Mouse (Mus musculus) hindbrain, postnatal 0 days (tissue): Measurements from ENCODE around the gene H2al1m. TPM values are rescaled to one million over a fixed set of nuclear protein-coding genes. Genes with fewer than 3 reads are reported as not detected.
"Not testable (repeated sequence)": the region's sequence is repeated elsewhere in the genome, so short reads cannot be mapped to it uniquely, and the experiment has no call there.

ENCODE experiments used
- ATAC-seq: fragments of 200-750 bp; cut with Nextera tagmentation; 2 replicates; pipeline ENCODE4 v1.8.0; 2017; ENCODE audit warnings: mild to moderate bottlenecking, moderate TSS enrichment, moderate library complexity
- DNase-seq: peaks from one replicate; pipeline ENCODE4 v3.0.0-alpha.2; 2015; ENCODE audit warnings: low spot score
- H3K27ac ChIP-seq: fragments of 300-500 bp; sonication (generic); 2 replicates; pipeline ENCODE4 v1.5.1; 2014; ENCODE audit warnings: mild to moderate bottlenecking
- H3K27me3 ChIP-seq: fragments of 300-500 bp; sonication (generic); 2 replicates; pipeline ENCODE4 v1.6.1; 2014; ENCODE audit warnings: low read length, mixed read lengths; ENCODE audit not compliant: insufficient read depth
- H3K36me3 ChIP-seq: fragments of 300-500 bp; sonication (generic); 2 replicates; pipeline ENCODE4 v1.6.1; 2014; ENCODE audit warnings: low read length, mixed read lengths; ENCODE audit not compliant: insufficient read depth
- H3K4me1 ChIP-seq: fragments of 300-500 bp; sonication (generic); 2 replicates; pipeline ENCODE4 v1.6.1; 2014; ENCODE audit warnings: antibody characterized with exemption, low read length, mixed read lengths; ENCODE audit not compliant: insufficient read depth
- H3K4me2 ChIP-seq: fragments of 300-500 bp; sonication (generic); 2 replicates; pipeline ENCODE4 v1.6.1; 2014; ENCODE audit warnings: low read depth, mild to moderate bottlenecking, low read length, moderate library complexity, mixed read lengths
- H3K4me3 ChIP-seq: fragments of 300-500 bp; sonication (generic); 2 replicates; pipeline ENCODE4 v1.5.1; 2014; ENCODE audit warnings: low read length
- H3K9ac ChIP-seq: fragments of 300-500 bp; sonication (generic); replicated peaks from 2 replicates; pipeline ENCODE4 v1.6.1; 2014; ENCODE audit warnings: mild to moderate bottlenecking, low read length, moderate library complexity, mixed read lengths
- H3K9me3 ChIP-seq: fragments of 300-500 bp; sonication (generic); 2 replicates; pipeline ENCODE4 v1.6.1; 2016; ENCODE audit warnings: low read length, mixed read lengths
- CTCF ChIP-seq: IDR thresholded peaks from 2 replicates; pipeline ENCODE4 v1.5.1; 2016; ENCODE audit warnings: antibody characterized with exemption, control low read depth, low read depth
- WGBS: fragments of 180-500 bp; shearing (Covaris S2); extraction: QIAGEN DNeasy Blood & Tissue Kit; methylation state at CpG from one replicate; pipeline ENCODE4 v1.1.7; 2014; 5-methylcytosine and 5-hydroxymethylcytosine counted together
- polyA plus RNA-seq: library from polyadenylated mRNA; unstranded; fragments of >200 nt; fragmentation: Nextera tagmentation; extraction: Ambion mirVana; gene quantifications from 2 replicates; pipeline ENCODE4 v1.2.1, GENCODE M21; 2015
- total RNA-seq: library from RNA; depleted of rRNA; stranded (reverse); fragments of >200 nt; gene quantifications from 2 replicates; pipeline ENCODE4 v1.2.3, GENCODE M21; 2014; rRNA removed

The H2al1m gene
- total RNA-seq (not detected in 2 replicates), polyA plus RNA-seq (not detected in 2 replicates)

DNA sequence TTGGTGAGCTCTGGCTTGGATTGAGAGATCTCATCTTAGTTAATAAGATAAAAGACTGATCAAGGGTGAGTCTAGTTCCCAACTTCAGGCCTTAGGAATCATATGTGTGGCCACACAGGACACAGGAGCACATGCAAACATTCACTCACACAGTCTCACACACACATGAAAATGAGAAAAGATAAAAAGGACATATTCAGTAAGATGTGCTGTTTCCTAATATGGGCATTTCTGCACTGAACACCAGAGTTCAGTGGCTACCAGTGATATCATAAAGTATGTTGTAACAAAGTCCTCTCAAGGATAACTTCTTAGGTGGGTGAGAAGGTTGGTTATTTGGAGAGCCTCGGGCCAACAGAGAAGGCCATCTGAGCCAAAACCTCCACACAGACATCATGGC lies at the start of gene H2al1m:
Gene H2al1m (plus strand): TSS at position 301 of the 400 bp plus-strand sequence.
- H3K9ac ChIP-seq, ATAC-seq, H3K4me3 ChIP-seq, H3K27ac ChIP-seq, H3K36me3 ChIP-seq, H3K4me1 ChIP-seq, DNase-seq, H3K4me2 ChIP-seq, H3K27me3 ChIP-seq, H3K9me3 ChIP-seq: not testable (repeated sequence)
- WGBS: no CpG with 5 or more reads among the region's 1 CpGs

DNA sequence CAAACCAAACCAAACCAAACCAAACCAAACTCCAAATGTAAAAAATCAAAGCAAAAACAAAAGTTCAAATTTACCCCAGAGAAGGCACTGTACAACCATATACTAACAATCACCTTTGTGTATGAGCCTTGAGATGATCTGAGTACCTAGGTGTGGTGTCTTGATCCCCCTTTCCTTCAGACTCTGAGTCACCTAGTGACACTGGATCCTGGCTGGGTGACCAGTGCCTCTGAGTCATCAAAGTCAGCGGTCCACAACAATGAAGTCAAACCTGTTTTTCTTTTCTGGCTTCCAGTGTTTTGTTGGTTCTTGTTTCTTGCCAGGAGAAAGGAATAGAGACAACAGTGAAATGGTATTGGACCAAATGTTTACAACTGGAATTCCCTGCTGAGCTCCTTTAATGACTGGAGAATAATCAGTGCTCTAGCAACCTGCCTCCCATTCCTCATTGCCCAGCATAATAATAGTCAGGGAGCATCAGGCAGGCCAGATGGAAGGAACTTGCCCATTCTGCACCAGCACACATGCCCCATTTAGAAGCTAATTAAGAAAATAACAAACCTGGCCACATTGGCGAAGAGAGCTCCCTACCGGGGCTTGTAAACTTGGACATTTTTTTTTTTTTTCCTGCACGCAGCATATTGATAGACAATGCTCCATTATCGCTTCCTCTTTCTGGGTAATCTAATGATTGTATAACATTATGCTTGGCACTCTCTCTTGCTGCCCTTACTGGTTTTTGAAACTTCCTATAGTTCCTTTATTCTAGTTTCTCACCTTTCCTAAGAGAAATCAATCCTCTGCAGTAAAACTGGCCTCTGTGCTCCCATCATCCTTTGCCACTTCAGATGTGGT lies 42.6 kb upstream of the H2al1m start:
- Histone ChIP-seq H3K27ac (no peak overlapping the region), H3K4me1 (no peaks in the 10 kb centered on the region), H3K4me3 (no peak overlapping the region), H3K27me3 (no peaks in the 10 kb centered on the region), H3K36me3 (no peaks in the 10 kb centered on the region), H3K9ac (no peak overlapping the region), H3K9me3 (no peaks in the 10 kb centered on the region), H3K4me2 (no peak overlapping the region)
- WGBS: 66% methylated on average over 5 of the region's 5 CpGs
- ATAC-seq: no peak
- TF ChIP-seq CTCF: no peak
- peak; percentile 17 for DNase-seq

DNA sequence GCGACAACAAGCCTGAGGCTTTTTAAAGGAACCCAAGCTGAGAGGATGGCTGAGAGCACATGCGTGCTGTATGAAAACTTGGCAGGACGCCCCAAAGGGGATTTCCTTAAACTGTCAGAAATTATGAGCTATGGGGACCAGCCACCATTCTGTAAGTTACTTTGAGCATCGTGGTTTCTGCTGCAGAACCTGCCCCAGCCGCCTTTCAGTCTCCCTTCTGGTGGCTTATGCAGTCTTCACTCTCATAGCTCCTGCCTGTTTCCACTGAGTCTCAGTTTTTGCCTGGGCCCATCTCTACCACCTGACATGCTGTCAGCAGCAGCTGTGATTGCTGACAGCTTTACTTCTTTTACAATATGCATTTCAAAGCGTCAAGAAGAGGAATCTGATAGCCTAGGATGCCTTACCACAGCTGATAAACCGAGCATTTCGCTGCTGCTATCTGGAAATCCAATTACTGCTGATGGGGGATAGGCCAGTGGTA lies 40.1 kb upstream of the H2al1m start:
- 61% methylated on average over 8 of the region's 8 CpGs for WGBS
- Histone ChIP-seq H3K9ac (no peak overlapping the region), H3K27ac (no peak overlapping the region), H3K36me3 (no peaks in the 10 kb centered on the region), H3K4me3 (no peak overlapping the region), H3K4me1 (no peaks in the 10 kb centered on the region), H3K27me3 (no peaks in the 10 kb centered on the region), H3K9me3 (no peaks in the 10 kb centered on the region), H3K4me2 (no peak overlapping the region)
- no peak for TF ChIP-seq CTCF
- peak; percentile 8 for DNase-seq
- no peak for ATAC-seq

DNA sequence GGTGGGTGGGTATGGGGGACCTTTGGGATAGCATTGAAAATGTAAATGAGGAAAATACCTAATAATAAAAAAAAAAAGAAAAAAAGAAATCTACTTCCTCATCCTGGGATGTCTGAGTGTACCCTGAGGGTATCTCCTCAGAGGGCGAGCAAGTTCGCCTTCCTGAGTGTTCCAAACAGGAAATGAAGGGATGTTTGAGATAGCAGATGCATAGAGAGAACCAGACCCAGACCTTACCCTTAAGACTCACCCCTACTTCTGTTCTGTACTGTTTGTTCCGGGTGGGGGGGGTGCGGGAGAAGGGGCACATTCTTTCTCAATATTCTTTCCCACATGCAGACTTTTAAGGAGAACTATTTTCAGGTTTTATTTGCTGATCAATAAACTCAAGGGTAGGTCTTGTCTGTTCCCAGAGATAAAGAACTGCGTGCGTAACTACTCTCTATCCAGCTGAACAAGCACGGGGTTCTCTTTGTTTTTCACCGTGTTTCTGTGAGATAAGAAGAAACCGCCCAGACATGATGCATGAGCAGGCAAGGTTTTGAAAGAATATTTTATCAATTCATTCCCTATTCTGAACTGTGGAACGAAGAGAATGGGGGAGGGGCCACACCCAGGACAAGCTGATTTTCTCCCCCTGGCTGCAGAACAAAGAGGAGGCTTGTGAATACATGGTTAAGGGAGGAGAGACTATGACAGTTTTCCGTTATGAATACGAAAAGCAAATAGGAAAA lies 38.8 kb upstream of the H2al1m start:
- Histone ChIP-seq H3K27me3 (no peaks in the 10 kb centered on the region), H3K9ac (no peak overlapping the region), H3K27ac (no peak overlapping the region), H3K36me3 (no peaks in the 10 kb centered on the region), H3K9me3 (no peaks in the 10 kb centered on the region), H3K4me1 (no peaks in the 10 kb centered on the region), H3K4me2 (no peak overlapping the region), H3K4me3 (no peak overlapping the region)
- 66% methylated on average over 12 of the region's 12 CpGs for WGBS
- ATAC-seq (no peak; the same call in 1 of the 2 replicates), DNase-seq (peak; percentile 11)
- peak; percentile 18; the same call in 1 of the 2 replicates for TF ChIP-seq CTCF

DNA sequence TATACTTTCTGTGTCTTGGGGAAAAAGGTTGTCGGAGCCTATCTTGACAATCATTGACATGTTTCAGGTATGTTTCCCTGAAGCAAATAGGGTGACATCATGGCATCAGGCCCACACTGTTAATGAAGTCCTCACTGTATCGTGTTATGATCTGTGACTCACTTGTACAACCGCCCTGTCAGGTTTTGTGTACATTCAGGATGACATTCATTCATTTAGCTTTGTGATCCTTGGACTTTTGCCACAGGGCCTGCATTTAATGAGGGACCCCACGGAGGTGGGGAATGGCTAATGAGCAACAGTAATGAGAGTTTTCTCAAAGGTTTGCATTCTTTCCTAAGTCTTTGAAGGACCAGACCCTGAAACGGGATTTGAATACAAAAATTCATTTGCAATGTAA lies 34.7 kb upstream of the H2al1m start:
- no peaks in the 10 kb centered on the region for H3K27me3 ChIP-seq
- 53% methylated on average over 5 of the region's 5 CpGs for WGBS
- H3K27ac ChIP-seq: no peak overlapping the region
- DNase-seq: peak; percentile 25
- no peak overlapping the region for H3K9ac ChIP-seq
- TF ChIP-seq CTCF: no peak
- H3K36me3 ChIP-seq: no peaks in the 10 kb centered on the region
- H3K4me3 ChIP-seq: no peak overlapping the region
- H3K4me2 ChIP-seq: no peak overlapping the region
- no peaks in the 10 kb centered on the region for H3K9me3 ChIP-seq
- ATAC-seq: 0 out of 2 replicates have a peak, but pooled peaks have one; percentile 45
- H3K4me1 ChIP-seq: no peaks in the 10 kb centered on the region

DNA sequence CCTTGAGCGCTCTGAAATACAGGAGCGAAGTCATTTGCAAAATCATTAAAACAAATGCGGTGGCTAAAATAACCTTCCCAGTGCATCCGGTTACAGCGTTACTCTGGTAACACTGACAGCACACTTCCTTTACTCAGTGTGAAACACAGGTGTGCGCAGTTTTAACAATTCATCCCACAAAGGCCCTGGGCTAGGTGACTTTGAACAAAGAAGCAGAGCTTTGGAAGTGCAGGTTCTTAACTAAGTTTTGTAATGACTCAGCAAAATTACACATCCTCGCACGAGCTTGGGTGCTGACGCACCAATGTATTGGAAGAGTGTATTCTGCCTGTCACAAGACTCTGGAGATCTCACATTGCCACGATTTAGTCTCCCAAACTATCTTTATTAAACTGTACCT lies 29.6 kb upstream of the H2al1m start:
- 82% methylated on average over 10 of the region's 10 CpGs for WGBS
- no peak for ATAC-seq
- no peaks in the 10 kb centered on the region for H3K4me1 ChIP-seq

More for the DNA sequence above, 29.6 kb upstream of the H2al1m start:
- no peak overlapping the region for H3K9ac ChIP-seq
- no peak overlapping the region for H3K27ac ChIP-seq
- H3K9me3 ChIP-seq: no peaks in the 10 kb centered on the region
- H3K4me2 ChIP-seq: no peak overlapping the region
- TF ChIP-seq CTCF: no peak
- no peaks in the 10 kb centered on the region for H3K36me3 ChIP-seq
- DNase-seq: no peak
- H3K27me3 ChIP-seq: no peaks in the 10 kb centered on the region
- H3K4me3 ChIP-seq: no peak overlapping the region
